Mouse (Mus musculus): ENCODE results near the gene Naif1. TPM values are rescaled to one million over a fixed set of nuclear protein-coding genes. Genes with fewer than 3 reads are reported as not detected.
A peak's percentile ranks its signal among the peaks of the same experiment; 100 is the strongest.
"Not testable (repeated sequence)": the region's sequence is repeated elsewhere in the genome, so short reads cannot be mapped to it uniquely, and the experiment has no call there.

Gene Naif1
- total and polyA plus RNA-seq, 3 experiments = 2.8 to 3.7 (median 3.4) TPM

GRCm38 (mm10) chr2:32486155-32486554 is 35.9 kb downstream of the Naif1 start:
- Histone ChIP-seq H3K36me3 (ENCODE audit: control insufficient read depth, insufficient read depth, low read length) (no peaks in the 10 kb centered on the region), H3K79me2 (replicated peaks; ENCODE audit: control insufficient read depth, insufficient read depth, low read length) (no peaks in the 10 kb centered on the region), H3K9ac (ENCODE audit: low read depth, low read length) (no peak overlapping the region), H3K27ac (no peak overlapping the region), H3K27me3 (ENCODE audit: control insufficient read depth, insufficient read depth, low read length) (no peaks in the 10 kb centered on the region), H3K4me3 (no peak overlapping the region), H3K4me1 (ENCODE audit: control insufficient read depth, insufficient read depth, low read length) (no peaks in the 10 kb centered on the region; the same call in 1 of the 2 replicates)
- WGBS = 58% methylated on average over 9 of the region's 9 CpGs
- no peak for DNase-seq
- intact Hi-C loops (cut with DNase I) = loop anchor here (2.0 to 5.0 kb wide), 3 partner anchors 49 to 133 kb away; partner anchors contain the start of genes Ciz1, Dnm1 and Fam102a
- TF ChIP-seq POLR2A (IDR thresholded peaks at IDR 0.05; ENCODE audit: insufficient read depth, low read depth, low read length) (no peak), CTCF (IDR thresholded peaks at IDR 0.05) (no peak), EP300 (IDR thresholded peaks at IDR 0.05; ENCODE audit: insufficient read depth, low read depth, low read length) (no peak)

GRCm38 (mm10) chr2:32487124-32487623 is 36.9 kb downstream of the Naif1 start:
- WGBS = 3% methylated on average over 6 of the region's 6 CpGs
- Histone ChIP-seq H3K4me1 (ENCODE audit: control insufficient read depth, insufficient read depth, low read length) (no peaks in the 10 kb centered on the region; the same call in 1 of the 2 replicates), H3K27me3 (ENCODE audit: control insufficient read depth, insufficient read depth, low read length) (no peaks in the 10 kb centered on the region), H3K27ac (no peak overlapping the region), H3K9ac (ENCODE audit: low read depth, low read length) (no peak overlapping the region), H3K36me3 (ENCODE audit: control insufficient read depth, insufficient read depth, low read length) (no peaks in the 10 kb centered on the region), H3K79me2 (replicated peaks; ENCODE audit: control insufficient read depth, insufficient read depth, low read length) (no peaks in the 10 kb centered on the region), H3K4me3 (no peak overlapping the region)
- intact Hi-C loops (cut with DNase I) = loop anchor here (1.0 to 5.0 kb wide), 4 partner anchors 48 to 134 kb away; partner anchors contain the start of genes Ciz1, Dnm1 and Fam102a
- TF ChIP-seq EP300 (IDR thresholded peaks at IDR 0.05; ENCODE audit: insufficient read depth, low read depth, low read length) (0 out of 2 replicates have a peak, but pooled peaks have one; percentile 64), POLR2A (IDR thresholded peaks at IDR 0.05; ENCODE audit: insufficient read depth, low read depth, low read length) (no peak), CTCF (IDR thresholded peaks at IDR 0.05) (peak; percentile 93)
- DNase-seq = peak; percentile 87 to 89

DNA sequence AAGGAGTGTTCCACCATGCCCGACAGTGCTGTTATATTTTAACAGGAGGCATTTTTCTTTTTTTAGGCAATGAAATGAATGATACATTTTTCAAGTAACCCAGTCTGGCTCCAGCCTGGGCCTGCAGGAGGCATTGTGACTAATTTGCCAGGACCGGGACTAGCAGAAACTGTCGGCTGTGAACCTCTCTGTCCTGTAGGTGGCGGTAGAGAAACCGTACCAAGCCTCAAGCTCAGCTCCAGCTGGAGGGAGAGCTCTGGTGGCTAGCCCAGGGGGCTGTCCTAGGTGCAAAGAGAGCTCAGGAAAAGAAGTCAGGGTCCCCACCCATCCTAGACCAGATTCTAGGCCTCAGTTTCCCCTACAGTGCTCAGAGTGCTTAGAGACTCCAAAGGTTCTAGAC is 38.4 kb downstream of the Naif1 start:
- H3K9ac ChIP-seq (ENCODE audit: low read depth, low read length) = no peak overlapping the region

DNA sequence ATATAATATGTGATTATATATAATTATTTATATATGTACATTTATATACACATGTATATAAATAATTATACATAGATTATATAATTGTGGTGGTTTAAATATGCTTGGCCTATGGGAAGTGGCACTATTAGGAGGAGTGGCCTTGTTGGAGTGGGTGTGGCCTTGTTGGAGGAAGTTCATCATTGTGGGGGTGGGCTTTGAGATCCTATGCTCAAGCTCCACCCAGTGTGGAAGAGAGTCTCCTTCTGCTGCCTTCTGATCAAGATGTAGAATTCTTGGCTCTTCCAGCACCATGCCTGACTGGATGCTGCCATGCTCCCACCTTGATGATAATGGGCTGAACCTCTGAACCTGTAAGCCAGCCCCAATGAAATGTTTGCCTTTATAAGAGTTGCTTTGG is 40.5 kb downstream of the Naif1 start:
- H3K36me3 ChIP-seq (ENCODE audit: control insufficient read depth, insufficient read depth, low read length); H3K27ac ChIP-seq; H3K27me3 ChIP-seq (ENCODE audit: control insufficient read depth, insufficient read depth, low read length); H3K4me3 ChIP-seq; H3K9ac ChIP-seq (ENCODE audit: low read depth, low read length); H3K4me1 ChIP-seq (ENCODE audit: control insufficient read depth, insufficient read depth, low read length); DNase-seq; H3K79me2 ChIP-seq (replicated peaks; ENCODE audit: control insufficient read depth, insufficient read depth, low read length); intact Hi-C loops (cut with DNase I): not testable (repeated sequence)

More for the DNA sequence above, 38.4 kb downstream of the Naif1 start:
- Histone ChIP-seq H3K4me1 (ENCODE audit: control insufficient read depth, insufficient read depth, low read length) (peaks cover 2% of the 10 kb centered on the region), H3K27ac (no peak overlapping the region), H3K36me3 (ENCODE audit: control insufficient read depth, insufficient read depth, low read length) (no peaks in the 10 kb centered on the region), H3K79me2 (replicated peaks; ENCODE audit: control insufficient read depth, insufficient read depth, low read length) (no peaks in the 10 kb centered on the region), H3K4me3 (no peak overlapping the region), H3K27me3 (ENCODE audit: control insufficient read depth, insufficient read depth, low read length) (no peaks in the 10 kb centered on the region)
- peak; percentile 78 to 82 for DNase-seq
- intact Hi-C loops (cut with DNase I) = loop anchor here (1.0 to 5.0 kb wide), 2 partner anchors 66 to 78 kb away; no protein-coding TSS in a partner anchor
- under 1% methylated on average over 5 of the region's 5 CpGs for WGBS
- no peak for TF ChIP-seq POLR2A (IDR thresholded peaks at IDR 0.05; ENCODE audit: insufficient read depth, low read depth, low read length)
- TF ChIP-seq CTCF (IDR thresholded peaks at IDR 0.05) = peak; percentile 96
- peak; percentile 74; the same call in 1 of the 2 replicates for TF ChIP-seq EP300 (IDR thresholded peaks at IDR 0.05; ENCODE audit: insufficient read depth, low read depth, low read length)

DNA sequence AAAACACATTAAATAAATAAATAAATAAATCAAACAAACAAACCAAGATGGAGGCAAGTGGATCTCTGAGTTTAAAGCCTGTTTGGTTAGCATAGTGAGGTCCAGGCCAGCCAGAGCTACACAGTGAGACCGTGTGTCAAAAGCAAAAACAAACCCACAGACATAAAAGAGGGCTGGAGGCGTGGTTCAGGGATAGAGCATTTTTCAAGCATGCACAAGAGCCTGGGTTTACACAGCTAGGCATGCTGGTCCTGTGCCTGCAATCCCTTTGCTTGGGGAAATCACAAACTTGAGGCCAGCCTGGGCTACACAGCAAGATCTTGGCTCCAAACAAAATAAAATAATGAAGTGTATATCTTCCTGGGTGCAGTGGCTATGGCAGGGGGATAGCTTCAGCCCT is 42.4 kb downstream of the Naif1 start:
- no peaks in the 10 kb centered on the region for H3K36me3 ChIP-seq (ENCODE audit: control insufficient read depth, insufficient read depth, low read length)
- peaks cover 7% of the 10 kb centered on the region for H3K4me1 ChIP-seq (ENCODE audit: control insufficient read depth, insufficient read depth, low read length)
- no peak for TF ChIP-seq POLR2A (IDR thresholded peaks at IDR 0.05; ENCODE audit: insufficient read depth, low read depth, low read length)
- TF ChIP-seq EP300 (IDR thresholded peaks at IDR 0.05; ENCODE audit: insufficient read depth, low read depth, low read length) = no peak
- no peak for TF ChIP-seq CTCF (IDR thresholded peaks at IDR 0.05)
- H3K27ac ChIP-seq = no peak overlapping the region
- intact Hi-C loops (cut with DNase I) = no loop called here
- no peak overlapping the region for H3K4me3 ChIP-seq
- no peaks in the 10 kb centered on the region for H3K27me3 ChIP-seq (ENCODE audit: control insufficient read depth, insufficient read depth, low read length)
- no peak overlapping the region for H3K9ac ChIP-seq (ENCODE audit: low read depth, low read length)
- DNase-seq = no peak
- WGBS = 81% methylated on average over 2 of the region's 2 CpGs
- H3K79me2 ChIP-seq (replicated peaks; ENCODE audit: control insufficient read depth, insufficient read depth, low read length) = no peaks in the 10 kb centered on the region

DNA sequence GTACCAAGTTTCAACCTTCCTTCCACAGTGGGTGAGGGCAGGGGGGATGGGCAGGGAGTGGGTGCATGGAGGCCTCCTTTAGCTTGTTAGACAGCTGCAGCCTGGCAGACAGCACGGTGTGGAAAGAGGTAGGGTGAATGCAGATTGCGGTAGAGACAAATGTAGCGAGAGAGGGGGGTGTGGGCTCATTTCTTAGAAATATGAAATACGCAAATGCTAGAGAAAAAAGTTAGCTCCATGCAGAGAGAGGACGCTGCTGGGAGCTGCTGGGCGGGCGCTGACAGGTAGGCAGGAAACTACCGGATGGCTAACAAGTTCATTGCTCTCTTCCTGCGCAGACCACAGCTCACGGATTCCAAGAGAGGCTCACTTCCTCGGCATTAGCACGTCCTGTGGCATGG is 43.0 kb downstream of the Naif1 start:
- intact Hi-C loops (cut with DNase I) = no loop called here

More for the DNA sequence above, 43.0 kb downstream of the Naif1 start:
- Histone ChIP-seq H3K9ac (ENCODE audit: low read depth, low read length) (no peak overlapping the region), H3K36me3 (ENCODE audit: control insufficient read depth, insufficient read depth, low read length) (no peaks in the 10 kb centered on the region), H3K27me3 (ENCODE audit: control insufficient read depth, insufficient read depth, low read length) (no peaks in the 10 kb centered on the region), H3K27ac (no peak overlapping the region), H3K4me3 (no peak overlapping the region), H3K4me1 (ENCODE audit: control insufficient read depth, insufficient read depth, low read length) (peaks cover 7% of the 10 kb centered on the region), H3K79me2 (replicated peaks; ENCODE audit: control insufficient read depth, insufficient read depth, low read length) (no peaks in the 10 kb centered on the region)
- TF ChIP-seq EP300 (IDR thresholded peaks at IDR 0.05; ENCODE audit: insufficient read depth, low read depth, low read length) (no peak), CTCF (IDR thresholded peaks at IDR 0.05) (no peak), POLR2A (IDR thresholded peaks at IDR 0.05; ENCODE audit: insufficient read depth, low read depth, low read length) (no peak)
- WGBS = 63% methylated on average over 12 of the region's 12 CpGs
- peak in 1 of 2 experiments; percentile 26 for DNase-seq

Measured in heart, adult 2 months (tissue).